Mouse (Mus musculus): Measurements from ENCODE around the gene Nr2f6.

DNA sequence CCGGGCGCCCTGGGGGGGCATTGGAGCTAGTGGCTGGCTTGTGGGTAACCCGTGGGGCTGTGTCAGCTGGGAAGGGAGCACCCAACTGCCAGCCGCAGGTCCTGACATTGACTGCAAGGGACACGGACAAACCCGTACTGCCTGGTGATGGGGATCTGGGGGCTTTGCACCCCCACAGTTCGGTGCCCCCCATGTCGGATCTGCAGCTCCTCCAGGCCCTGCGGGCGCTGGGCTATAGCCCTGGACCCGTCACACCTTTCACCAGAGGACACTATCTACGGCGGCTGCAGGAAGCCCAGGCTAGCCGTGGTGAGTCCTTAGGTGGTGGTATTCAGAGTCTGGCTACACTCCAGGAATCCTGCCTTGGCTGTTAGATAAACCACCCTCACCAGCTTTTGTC, 25.7 kb upstream of the Nr2f6 start:
- TF ChIP-seq CTCF (IDR thresholded peaks at IDR 0.05; ENCODE audit: low read depth) (no peak), EP300 (IDR thresholded peaks at IDR 0.05; ENCODE audit: low read depth) (no peak)
